Mouse (Mus musculus): ENCODE results near the gene Syce2. TPM values are rescaled to one million over a fixed set of nuclear protein-coding genes. Genes with fewer than 3 reads are reported as not detected.
A peak's percentile ranks its signal among the peaks of the same experiment; 100 is the strongest.
"Not testable (repeated sequence)": the region's sequence is repeated elsewhere in the genome, so short reads cannot be mapped to it uniquely, and the experiment has no call there.

The Syce2 gene
- total RNA-seq (2021) = 1 to 10 TPM; 1.2 to 1.8 TPM
- long read RNA-seq, experiment 1, partial matches to known transcripts = 0 of 1 reads
- long read RNA-seq, experiment 1, other reads (novel, unspliced or antisense) = 0 of 1 reads
- long read RNA-seq, experiment 2, partial matches to known transcripts = 0 of 1 reads
- long read RNA-seq, experiment 2, other reads (novel, unspliced or antisense) = 0 of 1 reads

DNA sequence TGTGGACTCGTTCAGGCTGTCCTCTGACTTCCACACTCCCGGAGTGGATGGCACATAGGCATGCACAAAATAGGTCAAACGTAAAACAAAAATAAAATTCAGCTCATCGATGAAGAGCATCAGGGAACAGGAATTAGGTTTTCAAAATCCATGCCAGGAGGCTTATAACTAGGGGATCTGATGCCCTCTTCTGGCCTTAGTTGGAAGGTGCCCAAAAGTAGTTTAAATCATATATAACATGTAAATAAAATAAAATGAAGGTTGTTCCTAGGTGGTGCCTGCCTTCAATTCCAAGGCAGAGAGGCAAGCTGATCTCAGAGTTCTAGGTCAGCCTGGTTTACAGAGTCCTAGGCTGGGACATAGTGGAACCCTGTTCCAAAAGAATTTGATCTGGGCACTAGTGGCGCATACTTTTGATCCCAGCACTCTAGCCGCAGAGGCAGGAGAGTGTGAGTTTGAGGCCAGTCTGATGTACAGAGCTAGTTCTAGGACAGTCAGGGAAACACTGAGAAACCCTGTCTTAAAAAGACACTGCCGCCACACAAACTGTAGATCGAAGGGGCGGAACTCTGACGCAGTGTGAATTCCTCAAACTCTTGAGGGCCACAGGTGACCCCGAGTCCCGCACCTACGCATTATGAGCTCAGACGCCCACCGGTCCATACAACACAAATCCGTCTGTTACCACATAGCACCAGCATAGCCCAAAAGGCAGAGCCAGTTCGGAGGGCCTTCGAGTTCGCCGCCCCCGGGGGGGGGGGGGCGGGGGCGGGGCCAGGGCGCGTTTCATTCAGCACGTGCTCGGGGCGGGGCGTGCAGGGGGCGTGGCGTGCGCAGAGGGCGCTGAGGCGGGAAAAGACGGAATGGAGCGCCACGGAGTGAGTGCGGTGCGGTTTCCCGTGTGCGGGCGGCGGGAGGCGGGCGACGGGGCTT, at the start of gene Syce2:
Gene Syce2 (plus strand): TSS at position 736 of the 933 bp plus-strand sequence.
- TF ChIP-seq CTCF (IDR thresholded peaks at IDR 0.05) = peak; percentile 5; the same call in 1 of the 2 replicates
- peak; percentile 83 for DNase-seq
- H3K4me3 ChIP-seq = peak within 1 kb of the TSS; percentile 78
- intact Hi-C loops (cut with DNase I) = no loop called here
- H3K27ac ChIP-seq = peak within 1 kb of the TSS; percentile 32; the same call in 1 of the 2 replicates

DNA sequence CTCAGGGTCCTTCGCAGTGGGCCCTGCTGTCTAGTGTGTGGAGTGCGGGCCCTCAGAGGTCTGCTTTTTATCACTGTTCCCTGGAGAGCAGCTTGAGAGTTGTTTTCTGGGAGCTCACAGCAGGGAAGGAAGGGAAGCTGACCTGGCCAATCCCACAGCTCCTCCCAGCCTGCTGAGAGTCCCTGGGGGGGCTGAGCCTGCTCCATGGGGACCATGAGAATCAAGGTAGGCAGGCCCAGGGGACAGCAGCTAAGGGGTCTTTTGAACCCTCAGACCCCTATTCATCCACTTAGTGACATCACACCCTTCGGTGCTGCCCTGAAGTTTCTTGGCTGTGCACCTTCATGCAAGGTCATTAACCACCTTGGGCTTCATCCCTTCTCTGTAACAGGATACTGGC, 49.2 kb upstream of the Syce2 start, which contains the start of gene Dand5:
Gene Dand5 (minus strand): TSS at position 101 of the 400 bp plus-strand sequence.
- no peak for DNase-seq
- H3K4me3 ChIP-seq = no peak within 1 kb of the TSS
- no peak within 1 kb of the TSS for H3K27ac ChIP-seq
- intact Hi-C loops (cut with DNase I) = no loop called here
- TF ChIP-seq CTCF (IDR thresholded peaks at IDR 0.05) = no peak

DNA sequence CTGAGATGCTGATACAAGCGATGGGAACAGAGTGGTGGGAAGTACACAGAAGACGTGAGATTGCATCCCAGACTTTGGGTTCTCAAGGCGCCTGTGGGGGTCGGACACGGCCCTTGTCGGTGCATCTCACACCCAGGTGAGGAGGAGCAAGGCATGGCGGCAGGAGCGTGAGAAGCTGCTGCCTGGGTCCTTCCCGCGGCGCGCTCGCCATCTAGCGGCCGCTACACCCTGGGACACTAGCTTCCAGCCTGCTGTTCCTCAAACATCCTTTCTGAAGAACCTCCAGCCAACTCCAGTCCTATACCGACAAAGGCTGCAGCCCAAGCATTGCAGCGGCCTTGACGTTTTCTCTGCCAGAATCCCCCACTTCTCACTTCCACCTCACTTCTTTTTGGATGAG, 48.3 kb upstream of the Syce2 start:
- DNase-seq = peak; percentile 73
- TF ChIP-seq CTCF (IDR thresholded peaks at IDR 0.05) = peak; percentile 81
- no peak overlapping the region for H3K4me3 ChIP-seq
- no peak overlapping the region for H3K27ac ChIP-seq
- intact Hi-C loops (cut with DNase I) = no loop called here

DNA sequence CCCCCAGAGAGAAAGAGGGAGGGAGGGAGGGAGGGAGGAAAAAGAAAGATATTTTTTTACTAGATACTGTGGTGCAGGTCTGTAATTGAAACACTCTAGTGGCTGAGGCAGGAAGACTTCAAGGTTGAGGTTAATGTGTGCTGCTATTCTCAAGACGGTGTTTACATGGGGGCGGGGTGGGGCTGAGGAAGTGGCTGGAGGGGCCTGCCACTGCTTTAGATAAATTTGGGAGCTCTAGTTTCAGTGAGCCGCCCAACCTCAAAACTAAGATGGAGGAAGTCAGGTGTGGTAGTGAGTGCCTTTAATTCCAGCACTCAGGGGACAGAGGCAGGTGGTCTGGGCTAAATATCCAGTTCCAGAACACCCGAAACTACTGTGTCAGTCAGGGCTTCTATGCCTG, 46.3 kb upstream of the Syce2 start:
- H3K4me3 ChIP-seq = no peak overlapping the region
- intact Hi-C loops (cut with DNase I) = no loop called here
- no peak for TF ChIP-seq CTCF (IDR thresholded peaks at IDR 0.05)

DNA sequence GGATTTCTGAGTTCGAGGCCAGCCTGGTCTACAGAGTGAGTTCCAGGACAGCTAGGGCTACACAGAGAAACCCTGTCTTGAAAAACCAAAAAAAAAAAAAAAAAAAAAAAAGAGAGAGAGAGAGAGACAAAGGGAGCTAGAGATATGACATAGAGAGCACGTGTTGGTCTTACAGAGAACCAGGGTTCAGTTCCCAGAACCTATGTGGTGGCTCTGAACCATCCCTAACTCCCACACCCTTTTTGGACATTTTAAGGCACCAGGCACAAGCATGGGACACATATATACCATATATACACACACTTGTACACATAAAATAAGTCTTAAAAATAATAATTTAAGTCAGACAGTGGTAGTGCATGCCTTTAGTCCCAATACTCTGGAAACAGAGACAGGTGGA, 45.4 kb upstream of the Syce2 start:
- intact Hi-C loops (cut with DNase I); H3K4me3 ChIP-seq; H3K27ac ChIP-seq; DNase-seq: not testable (repeated sequence)

More for the DNA sequence above, 46.3 kb upstream of the Syce2 start:
- no peak for DNase-seq
- no peak overlapping the region for H3K27ac ChIP-seq

- Histone ChIP-seq H3K4me3 (peak within 1 kb of the TSS; percentile 85), H3K27ac (peak within 1 kb of the TSS; percentile 94)
- peak; percentile 74 for DNase-seq
- TF ChIP-seq CTCF (IDR thresholded peaks at IDR 0.05) = peak; percentile 47
- intact Hi-C loops (cut with DNase I) = no loop called here
Observed at GRCm38 (mm10) chr8:84831490-84831889, 40.4 kb upstream of the Syce2 start, which contains the start of gene Gadd45gip1. TSS of gene Gadd45gip1 (plus strand) at chr8:84831522.

GRCm38 (mm10) chr8:84832034-84832717, 39.7 kb upstream of the Syce2 start:
- H3K27ac ChIP-seq = peak overlapping the region; percentile 94
- no peak for TF ChIP-seq CTCF (IDR thresholded peaks at IDR 0.05)
- peak overlapping the region; percentile 85 for H3K4me3 ChIP-seq
- peak; percentile 91 for DNase-seq
- intact Hi-C loops (cut with DNase I) = no loop called here

- TF ChIP-seq CTCF (IDR thresholded peaks at IDR 0.05) = peak; percentile 16
- intact Hi-C loops (cut with DNase I) = no loop called here
- H3K27ac ChIP-seq = peak overlapping the region; percentile 94
- peak overlapping the region; percentile 85 for H3K4me3 ChIP-seq
- DNase-seq = no peak
Observed at GRCm38 (mm10) chr8:84832759-84833742, 38.9 kb upstream of the Syce2 start.

GRCm38 (mm10) chr8:84834002-84834865, 37.7 kb upstream of the Syce2 start:
- intact Hi-C loops (cut with DNase I) = no loop called here
- H3K27ac ChIP-seq = no peak overlapping the region
- H3K4me3 ChIP-seq = no peak overlapping the region
- DNase-seq = no peak
- TF ChIP-seq CTCF (IDR thresholded peaks at IDR 0.05) = no peak

DNA sequence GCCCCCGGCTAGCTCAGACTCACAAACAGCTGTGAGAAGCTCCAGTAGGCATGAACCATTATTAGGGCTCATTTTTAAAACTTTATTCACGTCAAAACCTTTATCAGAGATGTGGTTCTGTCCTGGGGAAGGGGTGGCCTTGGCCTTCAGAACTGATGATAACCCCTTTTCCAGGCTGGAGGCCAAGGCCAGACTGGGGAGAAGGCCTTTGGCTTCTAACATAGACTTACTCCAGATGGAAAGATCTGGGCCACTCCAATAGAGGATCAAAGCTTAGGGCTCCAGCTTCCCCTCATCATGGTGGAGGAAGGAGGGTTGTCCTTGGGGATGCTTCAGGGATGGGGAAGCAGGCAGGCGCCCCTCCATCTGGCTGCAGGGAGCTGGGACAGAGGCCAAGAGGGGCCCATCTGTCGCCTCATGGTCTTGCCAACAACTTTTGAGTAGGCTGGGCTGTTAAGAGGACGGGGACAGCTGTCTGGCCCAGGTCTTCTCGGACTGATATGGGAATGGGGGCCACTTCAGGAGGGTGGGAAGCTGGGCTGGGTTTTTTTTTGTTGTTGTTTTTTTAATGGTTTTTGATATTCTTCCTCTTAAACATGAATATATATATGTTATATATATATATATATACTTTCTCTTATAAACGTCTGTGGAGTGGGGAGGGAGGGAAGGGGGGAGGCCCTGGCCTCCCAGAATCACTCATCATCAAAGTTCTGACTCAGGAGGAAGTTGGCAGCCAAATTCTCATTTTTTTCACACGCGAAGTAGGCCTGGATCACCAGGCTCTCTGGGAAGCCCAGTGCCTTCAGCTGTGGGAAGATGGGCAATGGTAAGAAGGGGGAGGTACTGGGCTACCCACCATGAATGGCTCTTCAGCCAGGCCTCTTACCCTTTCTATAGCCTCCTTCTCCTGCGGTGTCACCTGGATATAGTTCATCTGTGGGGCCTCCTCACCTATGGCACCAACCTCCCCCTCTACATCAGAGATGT, 36.8 kb upstream of the Syce2 start:
- Histone ChIP-seq H3K27ac (no peak overlapping the region), H3K4me3 (no peak overlapping the region)
- no peak for DNase-seq
- intact Hi-C loops (cut with DNase I) = no loop called here
- TF ChIP-seq CTCF (IDR thresholded peaks at IDR 0.05) = no peak

Data from gastrocnemius, adult 2 months (tissue).